Mouse (Mus musculus) regulatory T cell (primary cell): ENCODE measurements around the gene Ap5s1.

ENCODE experiments used
- in situ Hi-C: fragments of 300-600 bp; cut with MboI, MseI; formaldehyde crosslinking; loops from one replicate; pipeline ENCODE4 v1.15.1; 2025; ENCODE audit warnings: high pct_unique_total_duplicates

The Ap5s1 gene

GRCm38 (mm10) chr2:131206778-131207177 lies at the start of gene Ap5s1:
Gene Ap5s1 (plus strand): TSS chr2:131207078.
- in situ Hi-C loops = no loop called here

GRCm38 (mm10) chr2:131159491-131159910 lies 47.4 kb upstream of the Ap5s1 start:
- in situ Hi-C loops = no loop called here

GRCm38 (mm10) chr2:131159938-131160581 lies 46.8 kb upstream of the Ap5s1 start, which contains the start of gene 1700037H04Rik:
Gene 1700037H04Rik (minus strand): TSS chr2:131160081.
- in situ Hi-C loops = no loop called here

- in situ Hi-C loops = no loop called here
Measured at GRCm38 (mm10) chr2:131160671-131161111, 46.2 kb upstream of the Ap5s1 start.

GRCm38 (mm10) chr2:131163924-131164323 lies 43.0 kb upstream of the Ap5s1 start:
- in situ Hi-C loops = no loop called here

- in situ Hi-C loops = no loop called here
Measured at GRCm38 (mm10) chr2:131166172-131166571, 40.7 kb upstream of the Ap5s1 start.

- in situ Hi-C loops = no loop called here
Measured at GRCm38 (mm10) chr2:131167984-131168383, 38.9 kb upstream of the Ap5s1 start.

- in situ Hi-C loops = no loop called here
Measured at GRCm38 (mm10) chr2:131168914-131169313, 38.0 kb upstream of the Ap5s1 start.

- in situ Hi-C loops = loop anchor here (10.0 kb wide), 1 partner anchor 1074 kb away; the partner anchor contains the start of gene Tmem230
Measured at GRCm38 (mm10) chr2:131170936-131171335, 35.9 kb upstream of the Ap5s1 start.

GRCm38 (mm10) chr2:131171401-131172104 lies 35.3 kb upstream of the Ap5s1 start:
- in situ Hi-C loops = loop anchor here (10.0 kb wide), 1 partner anchor 1073 kb away; the partner anchor contains the start of gene Tmem230

GRCm38 (mm10) chr2:131172322-131172721 lies 34.6 kb upstream of the Ap5s1 start:
- in situ Hi-C loops = loop anchor here (10.0 kb wide), 1 partner anchor 1072 kb away; the partner anchor contains the start of gene Tmem230

- in situ Hi-C loops = loop anchor here (10.0 to 25.0 kb wide), 2 partner anchors 1070 to 1987 kb away; partner anchors contain the start of genes Slc20a1 and Tmem230
Measured at GRCm38 (mm10) chr2:131174700-131175099, 32.2 kb upstream of the Ap5s1 start.

- in situ Hi-C loops = loop anchor here (10.0 to 25.0 kb wide), 2 partner anchors 1069 to 1988 kb away; partner anchors contain the start of genes Slc20a1 and Tmem230
Measured at GRCm38 (mm10) chr2:131175286-131175944, 31.5 kb upstream of the Ap5s1 start.

GRCm38 (mm10) chr2:131175945-131176309 lies 31.0 kb upstream of the Ap5s1 start:
- in situ Hi-C loops = loop anchor here (10.0 to 25.0 kb wide), 2 partner anchors 1069 to 1989 kb away; partner anchors contain the start of genes Slc20a1 and Tmem230

- in situ Hi-C loops = loop anchor here (10.0 to 25.0 kb wide), 2 partner anchors 1068 to 1989 kb away; partner anchors contain the start of genes Slc20a1 and Tmem230
Measured at GRCm38 (mm10) chr2:131176491-131176890, 30.4 kb upstream of the Ap5s1 start.

GRCm38 (mm10) chr2:131177932-131178331 lies 28.9 kb upstream of the Ap5s1 start:
- in situ Hi-C loops = loop anchor here (10.0 to 25.0 kb wide), 2 partner anchors 1067 to 1991 kb away; partner anchors contain the start of genes Slc20a1 and Tmem230

GRCm38 (mm10) chr2:131178828-131179245 lies 28.0 kb upstream of the Ap5s1 start:
- in situ Hi-C loops = loop anchor here (10.0 to 25.0 kb wide), 2 partner anchors 1066 to 1992 kb away; partner anchors contain the start of genes Slc20a1 and Tmem230

- in situ Hi-C loops = loop anchor here (10.0 to 25.0 kb wide), 2 partner anchors 1065 to 1992 kb away; partner anchors contain the start of genes Slc20a1 and Tmem230
Measured at GRCm38 (mm10) chr2:131179246-131179886, 27.5 kb upstream of the Ap5s1 start.

GRCm38 (mm10) chr2:131179990-131180587 lies 26.8 kb upstream of the Ap5s1 start, which contains the start of gene Cenpb:
Gene Cenpb (minus strand): TSS chr2:131180067.
- in situ Hi-C loops = loop anchor here (10.0 to 25.0 kb wide), 3 partner anchors 345 to 1993 kb away; partner anchors contain the start of genes Slc20a1 and Tmem230

GRCm38 (mm10) chr2:131186343-131186742 lies 20.5 kb upstream of the Ap5s1 start:
- in situ Hi-C loops = loop anchor here (10.0 to 25.0 kb wide), 2 partner anchors 338 to 1999 kb away; partner anchors contain the start of gene Slc20a1
